Mouse (Mus musculus) midbrain, embryonic 15.5 days (tissue): ENCODE measurements at regions not wholly inside any gene's neighbourhood (a gene's known extent, or its start where the extent isn't known, plus 50 kb on each side); places are given as distances from the start of the nearest gene placed in this dataset.

Source experiments
- ATAC-seq: fragments of 200-750 bp; cut with Nextera tagmentation; replicated peaks from 2 replicates; pipeline ENCODE4 v1.8.0; 2017; ENCODE audit warnings: moderate TSS enrichment
- H3K27ac ChIP-seq: fragments of 300-500 bp; sonication (generic); 2 replicates; pipeline ENCODE4 v1.5.1; 2015; ENCODE audit warnings: mild to moderate bottlenecking, inconsistent platforms
- H3K27me3 ChIP-seq: fragments of 300-500 bp; sonication (generic); replicated peaks from 2 replicates; pipeline ENCODE4 v1.6.1; 2015; ENCODE audit warnings: inconsistent platforms
- H3K36me3 ChIP-seq: fragments of 300-500 bp; sonication (generic); replicated peaks from 2 replicates; pipeline ENCODE4 v1.6.1; 2015; ENCODE audit warnings: inconsistent platforms
- H3K4me1 ChIP-seq: fragments of 300-500 bp; sonication (generic); 2 replicates; pipeline ENCODE4 v1.6.1; 2015; ENCODE audit warnings: inconsistent platforms
- H3K4me2 ChIP-seq: fragments of 300-500 bp; sonication (generic); 2 replicates; pipeline ENCODE4 v1.6.1; 2015; ENCODE audit warnings: inconsistent platforms, mild to moderate bottlenecking, moderate library complexity
- H3K4me3 ChIP-seq: fragments of 300-500 bp; sonication (generic); 2 replicates; pipeline ENCODE4 v1.5.1; 2015; ENCODE audit warnings: mild to moderate bottlenecking, inconsistent platforms
- H3K9ac ChIP-seq: fragments of 300-500 bp; sonication (generic); 2 replicates; pipeline ENCODE4 v1.6.1; 2015; ENCODE audit warnings: mild to moderate bottlenecking, inconsistent platforms
- H3K9me3 ChIP-seq: fragments of 300-500 bp; sonication (generic); 2 replicates; pipeline ENCODE4 v1.6.1; 2016; ENCODE audit warnings: inconsistent platforms
- WGBS: fragments of 180-500 bp; shearing (Covaris S2); methylation state at CpG from one replicate; pipeline ENCODE4 v1.1.7; 2015; ENCODE audit warnings: mixed read lengths; 5-methylcytosine and 5-hydroxymethylcytosine counted together

GRCm38 (mm10) chr14:81037635-81038034 is 1053.8 kb downstream of the Olfm4 start:
- H3K4me2 ChIP-seq, result no peak overlapping the region
- WGBS, result 59% methylated on average over 2 of the region's 2 CpGs
- H3K27me3 ChIP-seq, result no peaks in the 10 kb centered on the region
- H3K4me1 ChIP-seq, result no peaks in the 10 kb centered on the region
- ATAC-seq, result no peak
- H3K36me3 ChIP-seq, result no peaks in the 10 kb centered on the region
- H3K9me3 ChIP-seq, result no peaks in the 10 kb centered on the region
- H3K9ac ChIP-seq, result no peak overlapping the region
- no peak overlapping the region for H3K4me3 ChIP-seq
- H3K27ac ChIP-seq, result no peak overlapping the region

DNA sequence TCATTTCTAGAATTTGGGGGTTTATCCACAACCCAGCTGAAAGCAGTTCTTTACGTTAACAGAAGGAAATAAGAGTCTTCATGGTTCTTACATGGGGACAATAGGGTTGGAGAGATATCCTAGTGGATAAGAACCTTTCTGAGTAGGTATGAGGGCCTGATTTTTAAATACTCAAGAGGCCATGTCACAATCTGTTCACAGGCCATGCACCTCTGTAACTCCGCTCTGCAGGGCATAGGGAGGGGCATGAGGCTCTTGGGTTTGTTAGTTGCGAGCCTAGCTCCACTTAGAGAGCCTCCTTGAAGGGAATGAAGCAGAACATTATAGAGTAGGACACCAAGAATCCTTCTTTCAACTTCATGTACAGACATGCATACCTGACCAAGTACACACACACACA is 1054.2 kb downstream of the Olfm4 start:
- Histone ChIP-seq H3K9ac (no peak overlapping the region), H3K4me2 (no peak overlapping the region), H3K4me1 (no peaks in the 10 kb centered on the region), H3K36me3 (no peaks in the 10 kb centered on the region), H3K9me3 (no peaks in the 10 kb centered on the region), H3K27ac (no peak overlapping the region), H3K27me3 (no peaks in the 10 kb centered on the region), H3K4me3 (no peak overlapping the region)
- 83% methylated on average over 3 of the region's 3 CpGs for WGBS
- ATAC-seq, result no peak
